Mouse (Mus musculus) limb, embryonic 11.5 days (tissue): Measurements from ENCODE around the gene Myo3b. TPM values are rescaled to one million over a fixed set of nuclear protein-coding genes. Genes with fewer than 3 reads are reported as not detected.

Experiments used
- ATAC-seq: fragments of 200-750 bp; cut with Nextera tagmentation; 2 replicates; pipeline ENCODE4 v1.8.0; 2017; ENCODE audit warnings: low read depth; ENCODE audit not compliant: insufficient number of reproducible peaks, low FRiP score, low TSS enrichment
- DNase-seq: peaks from one replicate; pipeline ENCODE4 v3.0.0-alpha.2; 2015; ENCODE audit warnings: low spot score
- H3K27ac ChIP-seq: fragments of 300-500 bp; sonication (generic); replicated peaks from 2 replicates; pipeline ENCODE4 v1.5.1; 2014; ENCODE audit warnings: low read depth, mild to moderate bottlenecking, low read length
- H3K27me3 ChIP-seq: fragments of 300-500 bp; sonication (generic); 2 replicates; pipeline ENCODE4 v1.6.1; 2014; ENCODE audit warnings: mild to moderate bottlenecking, low read length, mixed read lengths; ENCODE audit not compliant: control insufficient read depth, insufficient read depth
- H3K36me3 ChIP-seq: fragments of 300-500 bp; sonication (generic); 2 replicates; pipeline ENCODE4 v1.6.1; 2014; ENCODE audit warnings: mild to moderate bottlenecking, low read length, moderate library complexity, mixed read lengths; ENCODE audit not compliant: control insufficient read depth, insufficient read depth
- H3K4me1 ChIP-seq: fragments of 300-500 bp; sonication (generic); 2 replicates; pipeline ENCODE4 v1.6.1; 2014; ENCODE audit warnings: low read length, mixed read lengths; ENCODE audit not compliant: control insufficient read depth, insufficient read depth
- H3K4me2 ChIP-seq: fragments of 300-500 bp; sonication (generic); 2 replicates; pipeline ENCODE4 v1.6.1; 2014; ENCODE audit warnings: low read depth, mild to moderate bottlenecking, moderate library complexity; ENCODE audit not compliant: severe bottlenecking
- H3K4me3 ChIP-seq: fragments of 300-500 bp; sonication (generic); 2 replicates; pipeline ENCODE4 v1.5.1; 2014; ENCODE audit warnings: low read depth, low read length
- H3K9ac ChIP-seq: fragments of 300-500 bp; sonication (generic); 2 replicates; pipeline ENCODE4 v1.6.1; 2014; ENCODE audit warnings: mild to moderate bottlenecking, low read length
- H3K9me3 ChIP-seq: fragments of 300-500 bp; sonication (generic); 2 replicates; pipeline ENCODE4 v1.6.1; 2016; ENCODE audit warnings: low read length; ENCODE audit not compliant: control insufficient read depth
- WGBS: fragments of 180-500 bp; shearing (Covaris S2); extraction: QIAGEN DNeasy Blood & Tissue Kit; methylation state at CpG from one replicate; pipeline ENCODE4 v1.1.7; 2014; 5-methylcytosine and 5-hydroxymethylcytosine counted together
- polyA plus RNA-seq: library from polyadenylated mRNA; unstranded; fragments of >200 nt; fragmentation: Nextera tagmentation; extraction: Ambion mirVana; gene quantifications from 2 replicates; pipeline ENCODE4 v1.2.1, GENCODE M21; 2014

The Myo3b gene
- polyA plus RNA-seq, 1 experiment from 2014 or later = not detected

DNA sequence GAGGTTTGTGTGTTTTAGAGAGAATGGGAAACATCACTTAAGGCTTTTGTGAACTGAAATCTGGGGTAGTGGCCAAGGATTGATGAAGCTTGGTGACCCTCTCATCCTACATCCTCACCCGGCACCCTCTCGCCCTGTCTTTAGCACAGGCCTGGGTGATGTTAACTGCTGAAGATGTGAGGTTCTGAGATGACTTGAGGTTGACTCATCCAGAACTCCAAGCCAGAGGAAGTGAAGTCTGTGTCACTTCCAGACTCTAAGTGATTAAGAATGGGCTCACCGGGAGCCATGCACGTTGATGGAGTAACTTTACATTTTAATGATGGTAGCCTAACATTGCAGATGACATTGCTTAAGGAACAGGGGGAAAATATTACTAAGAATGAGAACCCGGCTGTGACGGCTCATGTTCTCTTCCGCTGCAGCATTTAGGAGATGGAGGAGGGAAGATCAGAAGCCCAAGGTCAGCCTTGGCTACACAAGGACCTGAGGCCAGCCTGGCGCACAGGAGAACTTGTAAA is 143.3 kb downstream of the Myo3b start:
- DNase-seq (no peak), ATAC-seq (no peak)
- no peaks in the 10 kb centered on the region for H3K4me1 ChIP-seq
- H3K27me3 ChIP-seq = no peaks in the 10 kb centered on the region
- H3K36me3 ChIP-seq = no peaks in the 10 kb centered on the region
- WGBS = 93% methylated on average over 8 of the region's 8 CpGs
- H3K4me2 ChIP-seq = no peak overlapping the region
- no peak overlapping the region for H3K9ac ChIP-seq
- H3K9me3 ChIP-seq = no peaks in the 10 kb centered on the region
- H3K27ac ChIP-seq = no peak overlapping the region
- H3K4me3 ChIP-seq = no peak overlapping the region

DNA sequence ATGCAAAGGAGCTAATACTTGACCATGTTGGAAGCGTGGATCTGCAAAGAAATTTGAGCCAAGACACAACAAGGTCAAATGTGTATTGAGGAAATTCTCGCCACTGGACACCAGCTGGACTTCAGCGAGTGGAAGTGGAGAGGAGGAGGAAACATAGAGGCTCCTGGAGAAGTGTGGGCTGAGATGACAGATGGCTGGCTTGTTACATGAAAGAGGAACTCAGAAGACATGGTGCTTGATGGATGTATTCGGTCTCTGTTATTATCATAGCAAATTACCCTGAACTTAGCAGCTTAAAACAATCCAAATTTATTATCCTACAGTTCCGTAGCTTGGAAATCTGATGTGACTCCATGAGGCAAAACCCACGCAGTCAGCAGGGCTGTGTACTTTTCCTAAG is 148.1 kb downstream of the Myo3b start:
- H3K36me3 ChIP-seq = no peaks in the 10 kb centered on the region
- no peak overlapping the region for H3K4me2 ChIP-seq
- no peaks in the 10 kb centered on the region for H3K4me1 ChIP-seq
- WGBS = 79% methylated on average over 6 of the region's 6 CpGs
- no peak overlapping the region for H3K9ac ChIP-seq
- DNase-seq = no peak
- no peak overlapping the region for H3K4me3 ChIP-seq
- H3K27me3 ChIP-seq = no peaks in the 10 kb centered on the region
- H3K9me3 ChIP-seq = no peaks in the 10 kb centered on the region
- no peak for ATAC-seq
- no peak overlapping the region for H3K27ac ChIP-seq

DNA sequence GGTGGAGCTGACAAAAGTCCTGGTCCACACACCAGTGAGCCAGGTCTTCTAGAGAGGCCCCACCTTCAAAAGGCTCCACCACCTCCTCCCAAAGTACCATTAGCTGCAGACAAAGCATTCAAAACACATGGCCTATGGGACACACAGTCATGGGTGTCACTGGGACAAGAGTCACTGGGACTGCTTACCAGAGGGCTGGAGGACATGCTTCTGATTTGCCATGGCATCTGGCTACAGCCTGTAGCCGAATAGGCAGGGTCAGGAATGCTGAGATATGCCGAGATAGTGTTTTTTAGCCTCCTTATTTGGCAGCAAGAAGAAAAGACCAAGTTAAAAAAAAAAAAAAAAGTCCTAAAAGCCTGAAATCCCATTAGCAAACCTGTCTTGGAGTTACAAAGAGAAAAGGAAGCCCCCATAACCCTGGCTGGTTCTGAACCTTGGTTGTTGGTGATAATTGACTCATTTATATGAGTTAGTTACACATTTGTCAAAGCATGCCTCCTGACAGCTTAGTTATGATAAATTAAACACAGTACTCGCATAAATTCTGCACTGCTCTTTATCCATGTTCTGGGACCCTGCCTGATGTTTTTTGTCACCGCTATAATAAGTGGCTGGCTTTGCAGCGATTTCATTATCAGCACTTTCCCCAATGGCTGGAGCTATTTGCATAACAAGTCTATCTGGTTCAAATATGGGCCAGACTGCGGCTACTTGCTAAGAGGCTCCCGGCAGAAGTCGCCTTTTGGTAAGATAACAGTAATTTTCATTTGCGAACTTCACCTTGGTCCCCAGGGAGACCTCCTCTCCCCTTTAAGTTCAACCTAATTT is 156.7 kb downstream of the Myo3b start:
- WGBS = 81% methylated on average over 9 of the region's 9 CpGs
- Histone ChIP-seq H3K4me1 (no peaks in the 10 kb centered on the region), H3K27ac (no peak overlapping the region), H3K4me2 (no peak overlapping the region), H3K36me3 (no peaks in the 10 kb centered on the region), H3K27me3 (no peaks in the 10 kb centered on the region), H3K9ac (no peak overlapping the region), H3K4me3 (no peak overlapping the region), H3K9me3 (no peaks in the 10 kb centered on the region)
- DNase-seq (no peak), ATAC-seq (no peak)

DNA sequence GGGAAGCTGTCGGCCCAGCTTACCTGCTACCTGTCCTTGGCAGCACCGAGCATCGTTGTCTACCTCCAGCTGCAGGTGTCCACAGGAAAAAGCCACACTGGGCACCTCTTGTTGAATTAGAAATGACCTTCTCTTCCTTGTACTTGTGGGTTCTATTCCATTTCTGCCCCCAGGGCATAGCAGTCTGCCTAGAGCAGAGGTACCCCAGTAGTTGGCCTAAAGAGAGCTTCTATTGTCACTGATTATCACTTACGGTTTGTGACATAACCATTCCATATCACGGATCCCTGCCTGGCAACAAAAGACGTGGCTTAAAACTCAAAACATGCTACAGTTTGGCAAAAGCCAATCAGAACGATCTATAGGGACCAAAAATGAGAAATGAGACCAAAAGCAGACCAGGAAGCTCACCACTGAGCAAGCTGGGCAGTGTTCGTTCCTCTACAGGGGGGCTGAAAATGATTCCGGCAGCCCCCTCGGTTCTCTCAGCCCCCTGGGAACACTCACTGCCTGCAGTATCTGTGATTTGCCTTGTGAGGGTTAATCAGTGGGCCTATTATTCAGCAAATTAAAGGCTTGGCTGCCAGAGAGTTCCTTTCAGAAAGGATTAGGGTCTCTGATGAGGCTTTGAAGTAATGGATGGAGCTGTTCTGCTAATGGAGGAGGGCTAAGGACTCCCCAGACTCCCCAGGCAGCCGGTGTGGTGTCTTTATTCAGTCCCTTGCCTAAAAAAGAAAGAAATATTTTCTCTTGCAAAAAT is 163.1 kb downstream of the Myo3b start:
- no peak overlapping the region for H3K4me3 ChIP-seq
- no peak for DNase-seq

DNA sequence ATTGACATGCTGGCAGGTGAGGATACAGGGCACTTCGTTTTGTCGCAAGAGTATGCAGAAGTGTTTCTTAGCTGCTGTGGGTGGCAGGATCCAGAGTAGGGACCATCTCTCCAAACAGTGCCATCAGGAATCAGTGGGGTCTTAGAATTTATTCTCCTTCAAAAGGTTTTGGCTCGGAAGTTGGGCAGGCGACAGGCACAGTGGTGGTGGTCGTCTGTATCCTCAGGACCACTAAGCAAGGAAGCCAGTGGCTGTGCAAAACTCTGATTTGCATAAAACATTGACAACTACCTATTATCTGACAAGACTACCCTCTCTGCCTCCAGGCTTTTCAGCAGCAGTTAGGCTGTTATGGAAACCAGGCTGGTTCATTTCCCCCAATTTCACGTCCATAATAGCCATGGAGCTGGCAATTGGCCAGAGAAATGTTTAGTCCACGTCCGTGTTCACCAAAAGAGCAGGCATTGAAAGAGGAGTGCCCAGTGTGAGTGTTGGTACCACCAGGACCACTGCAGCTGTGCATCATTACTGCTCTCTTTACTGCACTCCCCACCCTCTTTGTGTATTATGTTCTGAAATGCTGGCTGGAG is 163.7 kb downstream of the Myo3b start:
- Histone ChIP-seq H3K27ac (no peak overlapping the region), H3K9ac (no peak overlapping the region), H3K36me3 (no peaks in the 10 kb centered on the region), H3K27me3 (no peaks in the 10 kb centered on the region), H3K4me3 (no peak overlapping the region), H3K4me1 (no peaks in the 10 kb centered on the region), H3K9me3 (no peaks in the 10 kb centered on the region), H3K4me2 (no peak overlapping the region)
- ATAC-seq = no peak
- WGBS = 37% methylated on average over 8 of the region's 8 CpGs
- DNase-seq = no peak

More for the DNA sequence above, 163.1 kb downstream of the Myo3b start:
- 38% methylated on average over 11 of the region's 11 CpGs for WGBS
- no peaks in the 10 kb centered on the region for H3K9me3 ChIP-seq
- no peak overlapping the region for H3K9ac ChIP-seq
- H3K4me2 ChIP-seq = no peak overlapping the region
- H3K27me3 ChIP-seq = no peaks in the 10 kb centered on the region
- ATAC-seq = no peak
- H3K36me3 ChIP-seq = no peaks in the 10 kb centered on the region
- H3K27ac ChIP-seq = no peak overlapping the region
- no peaks in the 10 kb centered on the region for H3K4me1 ChIP-seq

DNA sequence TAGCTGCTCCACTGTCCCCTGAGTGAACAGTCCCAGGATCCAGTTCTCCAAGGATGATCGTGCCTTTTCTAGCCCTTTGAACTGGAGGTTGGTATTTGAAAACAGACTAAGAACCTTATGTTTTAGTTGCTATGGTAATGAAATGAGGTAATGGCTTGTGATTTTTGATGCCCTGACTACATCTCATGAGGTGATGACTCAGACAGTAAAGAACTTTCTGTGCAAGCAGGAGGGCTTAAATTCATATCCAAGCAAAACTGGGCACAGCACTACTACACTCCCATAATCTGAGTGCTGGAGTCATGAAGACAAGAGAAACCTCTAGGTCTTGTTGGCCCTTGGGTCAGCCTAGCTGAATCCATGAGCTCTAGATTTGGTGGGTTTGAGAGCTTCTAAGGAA is 169.5 kb downstream of the Myo3b start:
- H3K4me3 ChIP-seq = no peak overlapping the region
- H3K36me3 ChIP-seq = no peaks in the 10 kb centered on the region
- H3K27me3 ChIP-seq = no peaks in the 10 kb centered on the region
- no peaks in the 10 kb centered on the region; the same call in 1 of the 2 replicates for H3K9me3 ChIP-seq
- no peak overlapping the region for H3K4me2 ChIP-seq
- DNase-seq (no peak), ATAC-seq (no peak)
- WGBS = 97% methylated on average over 1 of the region's 1 CpGs
- no peak overlapping the region for H3K27ac ChIP-seq
- H3K4me1 ChIP-seq = no peaks in the 10 kb centered on the region
- H3K9ac ChIP-seq = no peak overlapping the region

DNA sequence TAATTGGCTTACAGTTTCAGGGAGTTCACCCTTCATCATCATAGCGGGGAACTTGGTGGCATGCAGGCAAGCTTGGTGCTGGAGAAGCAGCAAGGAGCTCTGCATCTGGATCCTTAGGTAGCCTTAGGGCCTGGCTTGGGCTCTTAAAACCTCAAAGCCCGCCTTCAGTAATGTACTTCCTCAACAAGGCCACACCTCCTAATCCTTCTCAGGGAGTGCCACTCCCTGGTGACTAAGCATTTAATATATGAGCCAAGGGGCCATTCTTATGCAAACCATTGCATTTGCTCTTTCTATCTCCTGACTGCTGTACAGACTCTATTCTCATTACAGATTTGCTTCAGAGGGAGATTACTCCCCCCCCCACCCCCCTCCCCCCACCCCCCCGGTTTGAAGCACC is 170.9 kb downstream of the Myo3b start:
- ATAC-seq (no peak), DNase-seq (no peak)
- 88% methylated on average over 3 of the region's 3 CpGs for WGBS
- Histone ChIP-seq H3K4me3 (no peak overlapping the region), H3K27ac (no peak overlapping the region), H3K36me3 (no peaks in the 10 kb centered on the region), H3K4me2 (no peak overlapping the region), H3K4me1 (no peaks in the 10 kb centered on the region), H3K9ac (no peak overlapping the region), H3K9me3 (no peaks in the 10 kb centered on the region; the same call in 1 of the 2 replicates), H3K27me3 (no peaks in the 10 kb centered on the region)
